Mouse (Mus musculus) midbrain, embryonic 10.5 days (tissue): Measurements from ENCODE around the gene Xab2. TPM values are rescaled to one million over a fixed set of nuclear protein-coding genes. Genes with fewer than 3 reads are reported as not detected.

ENCODE experiments used
- DNase-seq: peaks from one replicate; pipeline ENCODE4 v3.0.0-alpha.2; 2017; ENCODE audit warnings: low spot score
- H3K27ac ChIP-seq: fragments of 300-500 bp; sonication (generic); replicated peaks from 2 replicates; pipeline ENCODE4 v1.5.1; 2016; ENCODE audit warnings: mild to moderate bottlenecking
- H3K27me3 ChIP-seq: fragments of 300-500 bp; sonication (generic); 2 replicates; pipeline ENCODE4 v1.6.1; 2016; ENCODE audit warnings: low read depth, mild to moderate bottlenecking; ENCODE audit not compliant: poor library complexity, severe bottlenecking
- H3K36me3 ChIP-seq: fragments of 300-500 bp; sonication (generic); 2 replicates; pipeline ENCODE4 v1.6.1; 2016; ENCODE audit warnings: mild to moderate bottlenecking, moderate library complexity
- H3K4me1 ChIP-seq: fragments of 300-500 bp; sonication (generic); 2 replicates; pipeline ENCODE4 v1.6.1; 2016
- H3K4me3 ChIP-seq: fragments of 300-500 bp; sonication (generic); 2 replicates; pipeline ENCODE4 v1.5.1; 2016; ENCODE audit warnings: mild to moderate bottlenecking, moderate library complexity
- H3K9me3 ChIP-seq: fragments of 300-500 bp; sonication (generic); replicated peaks from 2 replicates; pipeline ENCODE4 v1.6.1; 2016; ENCODE audit warnings: mild to moderate bottlenecking
- WGBS: fragments of 180-500 bp; shearing (Covaris S2); methylation state at CpG from one replicate; pipeline ENCODE4 v1.1.7; 2016; 5-methylcytosine and 5-hydroxymethylcytosine counted together
- polyA plus RNA-seq: library from polyadenylated mRNA; unstranded; fragments of >200 nt; fragmentation: Nextera tagmentation; extraction: Ambion mirVana; gene quantifications from 2 replicates; pipeline ENCODE4 v1.2.1, GENCODE M21; 2016

Xab2 gene
- polyA plus RNA-seq, 1 experiment from 2014 or later = 77.0 TPM

DNA sequence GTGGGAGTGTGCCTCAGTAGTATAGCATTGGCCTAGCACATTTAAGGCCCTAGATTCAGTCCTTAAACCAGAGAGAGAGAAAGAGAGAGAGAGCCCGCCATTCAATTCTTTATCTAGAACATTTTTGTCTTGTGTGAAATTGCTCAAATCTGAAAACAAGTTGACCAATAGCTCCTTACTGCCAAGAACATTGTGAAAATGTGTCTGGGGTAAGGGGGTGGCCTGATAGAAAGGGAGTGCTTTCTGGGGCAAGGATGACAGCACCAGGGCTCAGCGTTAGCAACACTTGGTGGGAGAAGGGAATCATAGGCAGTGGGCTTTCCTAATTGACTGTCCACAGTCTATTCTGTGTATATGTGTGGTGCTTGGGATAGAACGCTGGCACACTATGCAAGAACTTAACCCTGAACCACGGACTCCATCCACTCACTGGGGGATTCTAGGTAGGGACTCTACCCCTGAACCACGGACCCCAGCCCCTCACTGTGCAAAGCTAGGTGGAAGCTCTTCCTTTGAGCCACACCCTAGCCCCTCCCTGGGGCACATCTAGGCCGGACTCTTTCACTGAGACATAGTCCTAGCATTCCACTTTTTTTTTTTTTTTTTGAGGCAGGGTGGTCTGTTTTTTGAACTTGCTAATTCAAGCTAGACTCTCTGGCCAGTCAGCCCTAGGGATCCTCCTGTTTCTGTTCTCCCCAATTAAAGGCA is 25.9 kb upstream of the Xab2 start:
- H3K27me3 ChIP-seq = no peaks in the 10 kb centered on the region
- no peak overlapping the region for H3K4me3 ChIP-seq
- no peaks in the 10 kb centered on the region for H3K9me3 ChIP-seq
- H3K27ac ChIP-seq = no peak overlapping the region
- no peaks in the 10 kb centered on the region for H3K36me3 ChIP-seq
- no peak for DNase-seq
- 86% methylated on average over 6 of the region's 6 CpGs for WGBS
- no peaks in the 10 kb centered on the region for H3K4me1 ChIP-seq

DNA sequence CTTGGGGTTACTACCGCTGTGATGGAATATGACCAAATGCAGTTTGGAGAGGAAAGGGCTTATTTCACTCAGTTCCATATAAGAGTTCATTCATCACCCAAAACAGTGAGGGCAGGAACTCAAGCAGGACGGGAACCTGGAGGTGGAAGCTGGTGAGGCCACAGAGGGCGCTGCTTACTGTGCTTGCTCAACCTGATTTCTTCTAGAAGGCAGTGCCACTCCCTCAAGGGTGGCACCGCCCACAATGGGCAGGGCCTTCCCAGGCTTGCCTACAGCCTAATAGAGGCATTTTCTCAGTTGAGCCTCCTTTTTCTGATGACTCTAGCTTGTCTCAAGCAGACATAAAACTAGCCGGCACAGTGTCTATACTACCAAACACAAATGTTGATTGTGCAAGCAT is 24.7 kb upstream of the Xab2 start:
- H3K9me3 ChIP-seq = no peaks in the 10 kb centered on the region
- WGBS = 22% methylated on average over 5 of the region's 5 CpGs
- no peak for DNase-seq
- no peaks in the 10 kb centered on the region for H3K36me3 ChIP-seq
- H3K27me3 ChIP-seq = no peaks in the 10 kb centered on the region
- no peak overlapping the region for H3K4me3 ChIP-seq
- no peak overlapping the region for H3K27ac ChIP-seq
- no peaks in the 10 kb centered on the region for H3K4me1 ChIP-seq

DNA sequence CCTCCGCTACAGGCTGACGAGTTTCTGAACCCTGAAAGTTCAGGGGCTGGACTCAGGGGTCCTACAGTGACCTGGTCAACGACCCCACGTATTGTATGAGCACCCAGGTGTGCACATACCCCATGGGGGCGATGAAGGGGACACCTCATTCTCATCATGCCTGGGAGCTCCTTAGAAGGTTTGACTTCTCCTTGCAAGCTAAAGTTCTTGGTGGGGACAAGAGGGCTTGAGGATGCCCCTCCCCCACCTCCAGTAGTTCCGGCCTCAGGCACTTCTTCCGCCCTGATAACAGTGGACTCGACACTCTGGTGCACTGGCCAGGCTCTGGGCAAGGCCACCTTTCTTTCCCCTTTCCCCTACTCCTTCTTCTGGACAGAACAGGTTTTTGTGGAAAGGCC is 10.4 kb upstream of the Xab2 start:
- Histone ChIP-seq H3K9me3 (no peaks in the 10 kb centered on the region), H3K27ac (peak overlapping the region; percentile 77), H3K4me1 (peaks cover 13% of the 10 kb centered on the region), H3K36me3 (peaks cover 7% of the 10 kb centered on the region; the same call in 1 of the 2 replicates), H3K27me3 (peaks cover 17% of the 10 kb centered on the region), H3K4me3 (peak overlapping the region; percentile 67)
- whole genome bisulfite sequencing = 23% methylated on average over 8 of the region's 8 CpGs
- no peak for DNase-seq

DNA sequence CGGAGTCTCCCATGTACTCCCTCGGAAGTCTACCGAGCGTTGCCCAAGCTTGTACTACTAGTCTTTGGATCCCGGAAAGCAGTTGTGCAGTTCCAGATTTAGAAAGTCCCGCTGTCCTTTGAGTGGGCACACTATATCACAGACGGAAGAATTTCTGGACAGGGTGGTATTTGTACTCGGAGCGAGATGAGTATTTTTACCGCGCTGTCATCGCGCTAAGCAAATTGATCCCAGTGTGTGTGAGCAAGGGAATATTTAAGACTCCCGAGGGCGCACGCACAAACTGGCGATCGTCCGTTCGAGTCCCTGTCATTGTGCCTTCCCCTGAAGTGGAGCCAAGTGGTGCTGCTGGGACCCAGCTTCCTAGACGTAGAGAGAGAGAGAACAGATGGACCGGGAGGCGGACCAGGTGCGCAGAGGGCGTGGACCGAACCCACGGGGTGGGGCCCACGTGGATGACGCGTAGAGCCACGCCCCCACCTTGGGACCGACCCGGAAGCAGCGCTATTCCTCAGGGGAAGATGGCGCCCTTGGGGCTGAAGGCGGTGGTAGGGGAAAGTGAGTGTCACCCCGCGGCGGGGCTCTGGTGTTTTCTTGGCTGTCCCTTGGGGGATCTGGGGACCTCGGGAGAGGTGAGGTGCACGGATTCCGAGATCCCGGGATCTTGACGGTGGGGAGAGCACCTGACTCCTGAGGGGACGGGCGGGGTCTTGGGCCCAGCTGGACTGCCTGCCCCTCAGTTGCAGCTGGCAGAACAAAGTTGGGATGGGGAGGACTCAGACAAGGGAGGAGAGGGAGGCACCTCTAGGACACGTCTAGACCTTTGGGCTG is 9.7 kb upstream of the Xab2 start, which contains the start of gene Stxbp2:
Stxbp2 (plus strand) TSS at position 309 of the 831 bp plus-strand sequence.
- Histone ChIP-seq H3K27ac (peak within 1 kb of the TSS; percentile 77), H3K36me3 (peaks cover 1% of the 10 kb centered on the region; the same call in 1 of the 2 replicates)
- 6% methylated on average over 47 of the region's 47 CpGs for WGBS

DNA sequence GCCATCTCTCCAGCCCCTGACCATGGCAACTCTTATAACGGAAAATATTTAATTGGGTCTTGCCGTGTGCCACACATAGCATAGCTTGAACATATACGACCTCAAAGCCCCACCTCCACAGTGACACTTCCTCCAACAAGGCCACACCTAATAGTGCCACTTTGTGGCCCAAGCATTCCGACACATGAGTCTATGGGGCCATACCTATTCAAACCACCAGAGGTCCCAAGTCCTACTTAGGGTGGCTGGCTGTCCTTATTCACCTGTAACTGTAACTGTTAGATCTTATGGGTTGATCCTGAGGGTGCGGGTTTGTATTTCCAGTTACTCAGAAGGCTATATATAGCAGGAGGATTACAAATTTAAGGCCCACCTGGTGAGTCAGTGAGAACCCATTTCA is 6.9 kb upstream of the Xab2 start:
- peaks cover 17% of the 10 kb centered on the region for H3K27me3 ChIP-seq
- H3K4me1 ChIP-seq = peaks cover 13% of the 10 kb centered on the region
- H3K36me3 ChIP-seq = no peaks in the 10 kb centered on the region; the same call in 1 of the 2 replicates
- WGBS = 28% methylated on average over 5 of the region's 5 CpGs
- H3K9me3 ChIP-seq = no peaks in the 10 kb centered on the region
- no peak overlapping the region for H3K4me3 ChIP-seq
- no peak overlapping the region for H3K27ac ChIP-seq
- no peak for DNase-seq

More for the DNA sequence above, 9.7 kb upstream of the Xab2 start, which contains the start of gene Stxbp2:
- DNase-seq = peak; percentile 48
- H3K27me3 ChIP-seq = peaks cover 17% of the 10 kb centered on the region
- no peaks in the 10 kb centered on the region for H3K9me3 ChIP-seq
- peak within 1 kb of the TSS; percentile 67 for H3K4me3 ChIP-seq
- H3K4me1 ChIP-seq = peaks cover 13% of the 10 kb centered on the region

DNA sequence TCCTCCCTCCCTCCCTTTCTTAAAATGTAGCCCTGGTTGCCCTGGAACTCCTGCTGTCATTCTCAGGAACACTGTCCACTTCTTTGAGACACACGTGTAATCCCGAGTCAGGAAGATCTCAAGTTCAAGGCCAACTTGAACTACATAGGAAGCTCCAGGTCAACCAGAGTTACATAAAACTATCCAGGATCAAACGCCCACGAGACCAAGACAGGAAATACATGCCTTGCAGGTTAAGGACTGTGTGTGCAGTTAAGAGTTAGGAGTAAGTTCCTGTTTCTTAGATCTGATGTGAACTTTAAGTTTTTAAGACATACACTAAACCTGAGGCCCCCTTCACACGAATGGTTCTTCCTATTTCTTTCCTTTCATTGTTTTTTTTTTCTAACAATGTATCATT is 5.9 kb upstream of the Xab2 start:
- H3K27ac ChIP-seq = no peak overlapping the region
- H3K4me1 ChIP-seq = peaks cover 18% of the 10 kb centered on the region
- H3K4me3 ChIP-seq = no peak overlapping the region
- WGBS = 69% methylated on average over 5 of the region's 5 CpGs
- DNase-seq = no peak
- no peaks in the 10 kb centered on the region; the same call in 1 of the 2 replicates for H3K36me3 ChIP-seq
- peaks cover 17% of the 10 kb centered on the region for H3K27me3 ChIP-seq
- no peaks in the 10 kb centered on the region for H3K9me3 ChIP-seq

DNA sequence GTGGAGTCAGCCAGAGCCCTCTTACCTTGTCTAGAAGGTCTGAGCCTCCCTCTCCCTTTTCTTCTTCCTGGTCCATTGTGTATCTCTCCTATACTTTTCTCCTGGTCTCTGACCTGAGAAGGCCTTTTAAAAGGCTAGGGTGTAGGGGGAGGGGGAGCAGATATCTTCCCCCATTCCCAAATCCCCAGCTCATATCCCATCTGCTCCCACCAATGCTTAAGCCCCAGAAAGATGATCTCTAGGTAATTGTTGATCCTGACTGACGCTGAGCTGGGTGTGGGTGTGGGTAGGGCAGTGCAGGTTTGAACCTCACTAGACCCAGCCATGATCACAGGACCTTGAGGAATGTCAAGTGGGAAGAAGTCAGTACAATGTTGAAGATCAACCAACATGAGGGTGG is 4.3 kb upstream of the Xab2 start, which contains the start of gene Pcp2:
Pcp2 (minus strand) TSS at position 101 of the 400 bp plus-strand sequence.
- Histone ChIP-seq H3K9me3 (no peaks in the 10 kb centered on the region), H3K4me1 (peaks cover 10% of the 10 kb centered on the region), H3K4me3 (no peak within 1 kb of the TSS), H3K27ac (no peak within 1 kb of the TSS), H3K36me3 (no peaks in the 10 kb centered on the region; the same call in 1 of the 2 replicates), H3K27me3 (peaks cover 17% of the 10 kb centered on the region)
- DNase-seq = no peak
- WGBS = 67% methylated on average over 1 of the region's 1 CpGs

DNA sequence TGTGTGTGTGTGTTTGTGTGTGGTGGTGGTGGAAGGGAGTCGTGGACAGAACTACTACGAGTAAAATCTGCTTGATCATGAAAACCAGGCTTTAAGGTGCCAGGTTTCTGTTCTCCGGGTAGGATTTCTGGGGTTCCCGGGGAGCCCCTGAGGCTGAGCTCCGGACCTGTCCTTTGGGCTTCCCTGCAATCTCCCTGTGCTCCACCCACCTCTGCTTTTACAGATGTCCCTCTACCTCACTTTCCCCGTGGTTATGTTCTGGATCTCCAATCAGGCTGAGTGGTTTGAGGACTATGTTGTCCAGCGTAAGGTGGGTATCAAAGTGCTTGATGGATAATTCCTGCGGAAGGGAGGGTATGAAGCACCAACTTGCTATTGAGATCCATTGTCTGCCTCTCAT is 1.0 kb upstream of the Xab2 start:
- no peak for DNase-seq
- Histone ChIP-seq H3K36me3 (peaks cover 18% of the 10 kb centered on the region), H3K4me1 (peaks cover 20% of the 10 kb centered on the region), H3K9me3 (no peaks in the 10 kb centered on the region), H3K27me3 (no peaks in the 10 kb centered on the region), H3K27ac (0 out of 2 replicates have a peak overlapping the region, but pooled peaks have one; percentile 82), H3K4me3 (peak overlapping the region; percentile 75)
- 77% methylated on average over 8 of the region's 8 CpGs for WGBS

DNA sequence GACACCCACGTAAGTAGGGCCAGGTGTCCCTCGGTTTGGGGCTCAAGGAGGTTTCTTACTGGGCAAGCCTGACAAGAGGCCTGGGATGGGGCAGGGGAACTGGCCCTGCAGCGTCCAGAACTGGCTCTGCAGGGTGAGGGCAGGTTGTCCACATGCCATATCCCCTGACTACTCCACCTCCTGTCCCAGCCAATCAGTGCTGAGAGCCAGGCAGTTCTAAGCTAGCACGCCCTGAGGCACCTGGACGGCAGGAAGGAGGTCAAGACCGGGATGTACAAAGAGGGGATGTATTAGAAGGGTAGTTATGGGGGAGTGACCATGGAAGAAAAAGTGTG is 11.3 kb downstream of the Xab2 start:
- Histone ChIP-seq H3K4me1 (no peaks in the 10 kb centered on the region), H3K27ac (no peak overlapping the region), H3K36me3 (peaks cover 99% of the 10 kb centered on the region), H3K27me3 (no peaks in the 10 kb centered on the region), H3K9me3 (no peaks in the 10 kb centered on the region), H3K4me3 (no peak overlapping the region)
- no peak for DNase-seq
- WGBS = 88% methylated on average over 6 of the region's 6 CpGs

DNA sequence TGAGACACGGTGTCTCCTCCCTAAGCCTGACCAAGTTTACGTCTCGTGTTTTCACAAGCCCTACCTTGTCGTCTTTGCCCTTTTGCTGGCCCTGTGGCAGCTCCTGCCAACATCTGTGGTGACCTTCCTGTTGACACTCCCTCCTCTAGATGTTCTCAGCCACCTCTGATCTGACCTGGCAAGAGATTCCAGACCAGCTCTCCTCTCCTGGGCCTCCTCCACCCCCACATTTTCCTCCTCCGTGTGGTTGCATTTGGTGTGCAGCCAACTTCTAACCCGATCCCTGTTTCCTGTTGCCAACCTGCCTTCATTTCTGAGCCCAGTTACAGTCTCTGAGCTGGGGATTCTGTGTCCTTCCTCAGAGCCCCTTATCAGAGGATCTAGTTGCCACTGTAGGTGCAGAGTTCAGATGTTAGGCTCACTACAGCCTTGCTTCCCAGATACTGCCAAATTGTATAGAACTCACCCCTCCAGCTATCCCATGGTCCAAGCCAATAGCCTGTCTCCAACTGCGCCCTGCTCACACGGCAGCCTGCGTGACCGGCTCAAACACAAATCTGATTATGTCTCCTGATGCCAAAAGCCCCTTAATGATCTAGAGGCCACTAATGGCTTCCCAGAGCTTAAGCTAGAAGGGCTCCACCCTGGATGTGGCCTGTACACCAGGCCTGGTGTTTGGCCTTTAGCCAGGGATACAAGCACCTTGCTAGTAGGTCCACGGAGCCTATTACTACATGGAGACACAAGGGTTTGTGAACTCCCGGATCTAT is 11.9 kb downstream of the Xab2 start:
- 89% methylated on average over 12 of the region's 12 CpGs for WGBS
- no peaks in the 10 kb centered on the region for H3K9me3 ChIP-seq
- H3K4me1 ChIP-seq = no peaks in the 10 kb centered on the region
- H3K4me3 ChIP-seq = no peak overlapping the region
- no peak overlapping the region for H3K27ac ChIP-seq
- H3K27me3 ChIP-seq = no peaks in the 10 kb centered on the region
- DNase-seq = no peak
- H3K36me3 ChIP-seq = peaks cover 99% of the 10 kb centered on the region

DNA sequence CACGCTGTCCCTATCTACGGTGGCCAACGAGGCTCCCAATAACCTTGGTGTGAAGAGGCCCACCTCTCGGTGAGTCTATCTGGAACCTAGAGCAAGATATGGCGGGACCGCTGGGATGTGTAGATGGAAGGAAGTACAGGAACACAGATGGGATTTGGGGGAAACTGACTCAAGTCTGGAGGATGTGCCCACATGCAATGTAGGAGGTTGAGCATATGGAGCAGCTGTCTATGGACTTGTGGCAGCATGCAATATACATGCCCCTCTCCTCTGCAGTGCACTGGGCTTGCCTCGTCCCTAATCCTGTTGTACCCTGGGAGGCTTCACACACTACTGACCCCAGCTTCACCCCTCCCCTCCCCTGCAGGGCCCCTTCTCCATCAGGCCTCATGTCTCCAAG is 13.3 kb downstream of the Xab2 start:
- DNase-seq = no peak
- Histone ChIP-seq H3K4me1 (no peaks in the 10 kb centered on the region), H3K27ac (no peak overlapping the region), H3K4me3 (no peak overlapping the region), H3K9me3 (no peaks in the 10 kb centered on the region), H3K27me3 (no peaks in the 10 kb centered on the region), H3K36me3 (peaks cover 99% of the 10 kb centered on the region)
- WGBS = 86% methylated on average over 7 of the region's 7 CpGs

DNA sequence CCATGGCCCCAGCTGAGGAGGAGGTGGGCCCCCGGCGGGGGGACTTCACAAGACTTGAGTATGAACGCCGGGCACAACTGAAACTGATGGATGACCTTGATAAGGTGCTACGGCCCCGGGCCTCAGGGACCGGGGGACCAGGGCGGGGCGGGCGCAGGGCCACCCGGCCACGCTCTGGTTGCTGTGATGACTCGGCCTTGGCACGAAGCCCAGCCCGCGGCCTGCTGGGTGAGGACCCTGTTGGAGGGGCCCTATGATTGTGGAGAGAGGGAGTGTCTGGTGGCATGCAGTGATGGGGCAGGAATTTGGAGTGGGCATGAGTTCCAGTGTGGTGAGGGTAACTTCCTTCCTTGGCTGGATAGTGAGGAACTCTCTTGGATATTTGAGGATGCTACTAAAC is 14.5 kb downstream of the Xab2 start:
- Histone ChIP-seq H3K27me3 (no peaks in the 10 kb centered on the region), H3K4me1 (no peaks in the 10 kb centered on the region), H3K36me3 (peaks cover 99% of the 10 kb centered on the region), H3K4me3 (no peak overlapping the region), H3K27ac (no peak overlapping the region), H3K9me3 (no peaks in the 10 kb centered on the region)
- WGBS = 95% methylated on average over 16 of the region's 16 CpGs
- DNase-seq = no peak
